Mouse (Mus musculus) T-helper 1 cell (primary cell): ENCODE measurements around the gene Tspan9.

Experiments used
- in situ Hi-C: fragments of 300-600 bp; cut with MboI, MseI; formaldehyde crosslinking; loops from one replicate; pipeline ENCODE4 v1.15.1; 2025; ENCODE audit warnings: high pct_unique_total_duplicates

Tspan9 gene

GRCm38 (mm10) chr6:128020053-128020452 is 123.3 kb downstream of the Tspan9 start:
- in situ Hi-C loops: no loop called here

- in situ Hi-C loops: no loop called here
Observed at GRCm38 (mm10) chr6:128019119-128019518, 124.3 kb downstream of the Tspan9 start.

- in situ Hi-C loops: no loop called here
Observed at GRCm38 (mm10) chr6:128015304-128015703, 128.1 kb downstream of the Tspan9 start.

GRCm38 (mm10) chr6:128011781-128012180 is 131.6 kb downstream of the Tspan9 start:
- in situ Hi-C loops: no loop called here

DNA sequence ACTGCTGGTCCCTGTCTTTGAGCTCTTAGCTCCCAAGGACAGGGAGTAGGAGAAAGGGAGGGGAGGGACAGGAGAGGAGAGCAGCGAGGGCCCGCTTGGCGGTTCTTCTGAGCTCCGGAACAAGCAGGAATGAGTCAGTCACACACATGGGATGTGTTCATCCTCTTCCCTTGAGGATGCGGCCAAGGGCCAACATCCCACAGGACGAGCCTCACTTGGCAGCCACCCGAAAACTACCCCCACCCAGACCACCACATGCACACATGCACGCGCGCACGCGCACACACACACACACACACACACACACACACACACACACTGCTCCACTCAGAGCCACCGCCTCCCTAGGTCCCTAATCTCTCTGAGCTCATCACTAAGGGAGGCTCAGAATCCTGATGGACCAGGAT is 132.3 kb downstream of the Tspan9 start:
- in situ Hi-C loops: no loop called here

GRCm38 (mm10) chr6:128010135-128010971 is 133.0 kb downstream of the Tspan9 start:
- in situ Hi-C loops: no loop called here

- in situ Hi-C loops: loop anchor here (10.0 kb wide), 1 partner anchor 1083 kb away; the partner anchor contains the start of gene Dyrk4
Observed at GRCm38 (mm10) chr6:128007982-128008562, 135.3 kb downstream of the Tspan9 start.

- in situ Hi-C loops: loop anchor here (10.0 kb wide), 1 partner anchor 1082 kb away; the partner anchor contains the start of gene Dyrk4
Observed at GRCm38 (mm10) chr6:128007241-128007701, 136.1 kb downstream of the Tspan9 start.

DNA sequence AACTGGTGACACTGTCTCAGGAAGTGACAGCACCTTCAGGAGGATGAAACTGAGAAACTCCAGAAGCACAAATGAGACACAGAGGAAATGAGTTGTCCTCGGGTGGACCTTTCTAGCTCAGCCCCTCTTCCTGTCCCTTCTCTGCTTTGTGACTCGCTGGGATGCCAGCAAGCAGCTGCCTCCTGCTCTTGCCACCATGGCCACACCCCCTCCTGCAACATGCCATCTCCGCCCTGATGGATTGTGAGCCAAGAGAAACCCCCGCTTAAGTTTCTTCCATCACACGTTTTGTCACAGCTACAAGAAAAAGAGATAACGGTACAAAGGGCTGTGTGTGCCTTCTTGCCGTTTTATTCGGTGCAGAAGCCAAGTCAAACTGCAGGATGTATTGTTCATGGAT is 137.2 kb downstream of the Tspan9 start:
- in situ Hi-C loops: loop anchor here (10.0 kb wide), 1 partner anchor 1081 kb away; the partner anchor contains the start of gene Dyrk4

GRCm38 (mm10) chr6:128004544-128004943 is 138.8 kb downstream of the Tspan9 start:
- in situ Hi-C loops: loop anchor here (10.0 kb wide), 1 partner anchor 1080 kb away; the partner anchor contains the start of gene Dyrk4

- in situ Hi-C loops: loop anchor here (10.0 kb wide), 1 partner anchor 1079 kb away; the partner anchor contains the start of gene Dyrk4
Observed at GRCm38 (mm10) chr6:128003542-128003941, 139.9 kb downstream of the Tspan9 start.

DNA sequence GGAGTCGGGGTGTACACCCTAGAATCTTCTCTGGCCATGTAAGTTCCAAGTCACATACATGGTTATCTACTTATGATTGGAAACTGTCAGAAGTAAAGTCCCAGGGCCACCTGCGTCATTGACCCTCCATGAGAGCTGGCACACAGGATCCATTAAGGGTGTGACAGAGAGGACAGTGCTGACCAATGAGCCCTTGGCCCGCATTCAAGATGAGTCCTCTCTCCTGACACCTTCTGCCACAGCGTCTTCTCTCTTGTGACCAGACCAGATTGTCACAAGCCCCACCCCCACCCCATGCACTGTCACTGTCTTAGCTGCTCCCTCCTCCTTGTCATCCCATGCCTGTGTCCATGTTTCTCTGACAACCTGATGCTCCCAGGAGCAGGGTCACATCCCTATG is 140.7 kb downstream of the Tspan9 start:
- in situ Hi-C loops: loop anchor here (10.0 kb wide), 1 partner anchor 1078 kb away; the partner anchor contains the start of gene Dyrk4

DNA sequence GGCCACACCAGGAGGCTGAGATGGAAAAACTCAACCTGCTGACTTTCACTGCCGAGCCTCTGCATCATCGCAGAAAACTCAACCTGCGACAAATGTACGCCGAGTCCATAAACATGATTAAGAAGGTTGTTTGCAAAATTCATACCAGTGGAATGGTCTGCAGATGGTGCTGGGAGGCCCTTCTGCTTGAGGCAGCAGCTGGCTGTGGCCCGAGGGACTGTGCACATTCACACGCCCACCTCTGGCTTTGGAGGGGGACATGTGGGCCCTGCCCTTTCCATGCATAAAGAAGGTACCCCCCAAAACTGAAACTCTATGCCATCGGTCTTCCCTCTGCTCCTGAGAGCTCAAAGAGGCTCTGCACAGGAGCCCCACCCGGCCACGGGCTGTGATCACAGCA is 141.3 kb downstream of the Tspan9 start:
- in situ Hi-C loops: loop anchor here (10.0 kb wide), 1 partner anchor 1077 kb away; the partner anchor contains the start of gene Dyrk4

DNA sequence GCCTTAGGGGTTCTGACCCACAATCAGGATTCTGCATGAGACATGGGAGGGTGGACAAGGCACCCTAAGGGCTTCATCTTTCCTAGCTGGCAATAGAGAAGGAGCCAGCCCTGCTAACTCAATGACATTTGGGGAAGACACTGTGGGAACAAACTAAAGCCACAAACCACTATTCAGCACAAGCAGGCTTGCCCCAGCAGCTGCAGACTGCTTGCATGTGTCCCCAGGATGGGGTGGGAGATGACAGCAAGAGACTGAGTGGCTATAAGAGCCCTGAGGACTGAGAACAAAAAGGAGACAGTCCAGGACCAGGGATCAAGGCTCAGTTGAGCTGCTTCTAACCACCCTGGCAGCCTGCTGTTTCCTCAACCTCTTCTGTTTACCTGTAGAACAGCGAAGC is 141.8 kb downstream of the Tspan9 start:
- in situ Hi-C loops: loop anchor here (10.0 kb wide), 1 partner anchor 1077 kb away; the partner anchor contains the start of gene Dyrk4

- in situ Hi-C loops: loop anchor here (10.0 kb wide), 1 partner anchor 1076 kb away; the partner anchor contains the start of gene Dyrk4
Observed at GRCm38 (mm10) chr6:128000777-128001176, 142.6 kb downstream of the Tspan9 start.

- in situ Hi-C loops: no loop called here
Observed at GRCm38 (mm10) chr6:127999118-127999517, 144.3 kb downstream of the Tspan9 start.

DNA sequence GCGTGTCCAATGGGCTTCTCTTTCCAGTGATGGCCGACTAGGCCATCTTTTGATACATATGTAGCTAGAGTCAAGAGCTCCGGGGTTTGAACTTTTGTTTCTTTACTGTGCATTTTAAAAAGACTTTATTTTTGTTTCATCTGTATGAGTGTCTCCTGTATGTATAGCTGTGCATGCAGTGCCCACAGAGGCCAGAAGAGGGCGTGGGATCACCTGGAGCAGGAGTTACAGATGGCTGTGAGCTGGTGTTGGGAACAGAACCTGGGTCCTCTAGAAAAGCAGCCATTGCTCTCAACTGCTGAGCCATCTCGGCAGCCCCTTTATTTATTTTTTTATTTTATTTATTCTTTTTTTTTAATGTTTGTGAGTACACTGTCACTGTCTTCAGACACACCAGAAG is 146.5 kb downstream of the Tspan9 start:
- in situ Hi-C loops: no loop called here

- in situ Hi-C loops: no loop called here
Observed at GRCm38 (mm10) chr6:127992993-127993392, 150.4 kb downstream of the Tspan9 start.

- in situ Hi-C loops: no loop called here
Observed at GRCm38 (mm10) chr6:127991509-127992176, 151.8 kb downstream of the Tspan9 start.

DNA sequence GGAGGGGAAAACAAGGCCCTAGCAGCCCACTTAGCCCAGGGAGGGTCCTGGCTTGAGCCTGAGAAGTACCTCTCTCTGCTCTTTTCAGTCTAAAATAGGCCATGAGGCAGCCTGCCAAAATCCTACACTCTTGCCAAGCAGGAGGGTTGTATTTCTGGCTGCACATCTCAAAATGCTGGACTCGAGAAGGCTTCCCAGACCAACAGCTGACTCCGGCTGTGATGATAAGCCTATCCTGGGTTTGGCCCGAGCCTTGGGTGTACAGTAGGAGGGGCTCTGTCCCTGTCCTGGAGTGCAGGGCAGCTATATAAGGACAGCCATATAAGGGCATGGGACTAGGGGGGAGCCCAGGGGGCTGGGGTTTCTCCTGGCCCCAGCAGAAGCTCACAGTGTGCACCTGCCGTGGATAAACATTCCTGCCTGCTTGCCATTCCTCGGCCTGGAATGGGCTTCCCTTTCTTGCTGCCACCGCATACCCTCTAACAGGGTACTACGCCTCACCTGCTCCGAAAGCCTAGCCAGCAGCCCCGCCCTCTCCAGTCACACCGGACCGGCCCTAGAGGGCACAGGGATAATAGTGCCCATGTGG is 153.7 kb downstream of the Tspan9 start:
- in situ Hi-C loops: no loop called here

DNA sequence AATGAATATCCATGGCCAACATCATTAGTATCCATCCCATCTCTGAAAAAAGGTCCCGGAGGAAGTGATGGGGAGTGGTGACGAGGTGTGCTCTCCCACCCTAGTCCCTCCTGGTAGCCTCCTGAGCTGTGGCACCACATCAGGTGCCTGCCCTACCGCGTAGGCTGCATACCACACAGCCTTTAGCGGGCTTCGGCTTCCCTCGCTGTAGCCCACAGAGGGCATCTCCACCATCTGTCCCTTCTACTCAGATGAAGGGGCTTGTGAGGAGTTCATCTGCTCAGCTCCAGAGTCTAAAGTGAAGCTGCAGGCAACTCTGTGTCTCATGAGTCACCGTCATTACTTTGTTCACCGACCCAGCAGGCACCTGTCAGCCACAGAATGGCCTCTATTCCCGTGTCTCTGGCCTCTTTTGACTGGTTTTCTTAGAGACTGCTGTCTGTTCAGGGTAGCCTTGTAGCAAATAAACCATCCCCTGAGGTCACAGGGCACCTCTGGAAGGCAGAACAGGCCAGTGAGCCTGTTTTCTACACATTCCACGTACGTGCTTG is 154.4 kb downstream of the Tspan9 start:
- in situ Hi-C loops: no loop called here
